Mouse (Mus musculus) heart, embryonic 11.5 days (tissue): Measurements from ENCODE around the gene Gm13289. TPM values are rescaled to one million over a fixed set of nuclear protein-coding genes. Genes with fewer than 3 reads are reported as not detected.
A peak's percentile ranks its signal among the peaks of the same experiment; 100 is the strongest.
"Not testable (repeated sequence)": the region's sequence is repeated elsewhere in the genome, so short reads cannot be mapped to it uniquely, and the experiment has no call there.

ENCODE experiments used
- ATAC-seq: fragments of 200-750 bp; cut with Nextera tagmentation; replicated peaks from 2 replicates; pipeline ENCODE4 v1.8.0; 2017; ENCODE audit warnings: moderate library complexity; ENCODE audit not compliant: insufficient number of reproducible peaks, low FRiP score, low TSS enrichment
- H3K27ac ChIP-seq: fragments of 300-500 bp; sonication (generic); 2 replicates; pipeline ENCODE4 v1.5.1; 2014; ENCODE audit warnings: mild to moderate bottlenecking, low read depth, low read length
- H3K27me3 ChIP-seq: fragments of 300-500 bp; sonication (generic); 2 replicates; pipeline ENCODE4 v1.6.1; 2014; ENCODE audit warnings: mild to moderate bottlenecking, low read length, mixed read lengths; ENCODE audit not compliant: control insufficient read depth, insufficient read depth
- H3K36me3 ChIP-seq: fragments of 300-500 bp; sonication (generic); 2 replicates; pipeline ENCODE4 v1.6.1; 2014; ENCODE audit warnings: mild to moderate bottlenecking, low read length, moderate library complexity, mixed read lengths; ENCODE audit not compliant: control insufficient read depth, insufficient read depth
- H3K4me1 ChIP-seq: fragments of 300-500 bp; sonication (generic); 2 replicates; pipeline ENCODE4 v1.6.1; 2014; ENCODE audit warnings: low read length; ENCODE audit not compliant: control insufficient read depth, insufficient read depth
- H3K4me2 ChIP-seq: fragments of 300-500 bp; sonication (generic); 2 replicates; pipeline ENCODE4 v1.6.1; 2014; ENCODE audit warnings: mild to moderate bottlenecking, moderate library complexity
- H3K4me3 ChIP-seq: fragments of 300-500 bp; sonication (generic); 2 replicates; pipeline ENCODE4 v1.5.1; 2014; ENCODE audit warnings: low read depth, low read length
- H3K9ac ChIP-seq: fragments of 300-500 bp; sonication (generic); 2 replicates; pipeline ENCODE4 v1.6.1; 2014; ENCODE audit warnings: mild to moderate bottlenecking, low read depth, low read length, moderate library complexity
- H3K9me3 ChIP-seq: fragments of 300-500 bp; sonication (generic); replicated peaks from 2 replicates; pipeline ENCODE4 v1.6.1; 2016; ENCODE audit warnings: low read length; ENCODE audit not compliant: control insufficient read depth
- WGBS: fragments of 180-500 bp; shearing (Covaris S2); extraction: QIAGEN DNeasy Blood & Tissue Kit; methylation state at CpG from one replicate; pipeline ENCODE4 v1.1.7; 2014; ENCODE audit not compliant: insufficient replicate concordance; 5-methylcytosine and 5-hydroxymethylcytosine counted together
- polyA plus RNA-seq: library from polyadenylated mRNA; unstranded; fragments of >200 nt; fragmentation: Nextera tagmentation; extraction: Ambion mirVana; gene quantifications from 2 replicates; pipeline ENCODE4 v1.2.1, GENCODE M21; 2014

The Gm13289 gene
- polyA plus RNA-seq, 1 experiment from 2014 or later: not detected

DNA sequence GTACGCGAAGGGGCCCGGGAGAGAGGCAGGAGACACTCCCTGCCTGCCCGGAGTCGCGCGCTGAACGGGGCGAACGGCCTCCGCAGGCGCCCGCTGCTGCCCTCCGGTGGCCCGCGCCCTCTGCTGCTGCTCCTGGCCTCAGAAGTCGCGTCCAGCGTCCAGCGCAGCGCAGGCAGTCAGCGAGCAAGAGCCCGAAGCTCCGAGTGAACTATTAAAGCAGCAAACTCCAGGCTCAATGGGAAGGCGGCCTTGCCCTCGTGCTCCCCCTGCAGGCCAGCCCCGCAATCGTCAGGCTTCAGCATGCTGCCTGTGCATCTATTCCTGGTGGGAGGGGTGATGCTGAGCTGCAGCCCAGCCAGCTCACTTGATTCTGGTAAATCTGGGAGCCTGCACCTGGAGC lies 20.4 kb downstream of the Gm13289 start, which contains the start of gene Gm13279:
Gm13279 (plus strand) TSS at position 301 of the 400 bp plus-strand sequence.
- H3K27ac ChIP-seq, H3K36me3 ChIP-seq, H3K4me1 ChIP-seq, H3K4me2 ChIP-seq, ATAC-seq, H3K9me3 ChIP-seq, H3K4me3 ChIP-seq, H3K9ac ChIP-seq, H3K27me3 ChIP-seq: not testable (repeated sequence)
- no CpG with 5 or more reads among the region's 28 CpGs for WGBS

DNA sequence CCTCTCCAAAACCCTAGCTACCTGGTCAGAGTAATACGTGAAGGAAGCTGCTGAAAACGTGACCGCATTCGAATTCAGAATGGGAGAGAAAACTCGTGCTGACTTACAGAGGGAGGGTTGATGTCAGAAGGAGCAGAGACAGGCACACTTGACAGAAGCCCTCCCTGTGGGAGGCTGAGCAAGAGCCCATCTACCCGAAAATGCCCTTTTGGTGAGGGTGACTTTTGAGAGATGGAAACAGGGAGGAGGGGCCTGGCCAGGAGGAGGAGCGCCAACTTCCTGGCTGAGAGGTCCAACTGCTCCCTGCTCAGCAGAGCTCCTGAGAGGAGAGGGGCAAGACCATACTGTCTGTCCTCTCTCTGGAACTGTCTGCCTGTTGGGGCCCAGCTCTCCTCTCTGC lies 22.6 kb downstream of the Gm13289 start, which contains the start of gene Gm13285:
Gm13285 (plus strand) TSS at position 301 of the 400 bp plus-strand sequence.
- H3K9me3 ChIP-seq, H3K27me3 ChIP-seq, H3K36me3 ChIP-seq, H3K9ac ChIP-seq, H3K4me3 ChIP-seq, H3K27ac ChIP-seq, H3K4me1 ChIP-seq, ATAC-seq, H3K4me2 ChIP-seq: not testable (repeated sequence)
- WGBS: 13% methylated on average over 3 of the region's 7 CpGs

DNA sequence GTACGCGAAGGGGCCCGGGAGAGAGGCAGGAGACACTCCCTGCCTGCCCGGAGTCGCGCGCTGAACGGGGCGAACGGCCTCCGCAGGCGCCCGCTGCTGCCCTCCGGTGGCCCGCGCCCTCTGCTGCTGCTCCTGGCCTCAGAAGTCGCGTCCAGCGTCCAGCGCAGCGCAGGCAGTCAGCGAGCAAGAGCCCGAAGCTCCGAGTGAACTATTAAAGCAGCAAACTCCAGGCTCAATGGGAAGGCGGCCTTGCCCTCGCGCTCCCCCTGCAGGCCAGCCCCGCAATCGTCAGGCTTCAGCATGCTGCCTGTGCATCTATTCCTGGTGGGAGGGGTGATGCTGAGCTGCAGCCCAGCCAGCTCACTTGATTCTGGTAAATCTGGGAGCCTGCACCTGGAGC lies 26.2 kb downstream of the Gm13289 start, which contains the start of gene Gm13287:
Gm13287 (plus strand) TSS at position 301 of the 400 bp plus-strand sequence.
- H3K27me3 ChIP-seq, H3K36me3 ChIP-seq, H3K27ac ChIP-seq, H3K4me1 ChIP-seq, H3K9ac ChIP-seq, ATAC-seq, H3K9me3 ChIP-seq, H3K4me3 ChIP-seq: not testable (repeated sequence)
- no CpG with 5 or more reads among the region's 29 CpGs for WGBS
- peak within 1 kb of the TSS; percentile 27; the same call in 1 of the 2 replicates for H3K4me2 ChIP-seq

DNA sequence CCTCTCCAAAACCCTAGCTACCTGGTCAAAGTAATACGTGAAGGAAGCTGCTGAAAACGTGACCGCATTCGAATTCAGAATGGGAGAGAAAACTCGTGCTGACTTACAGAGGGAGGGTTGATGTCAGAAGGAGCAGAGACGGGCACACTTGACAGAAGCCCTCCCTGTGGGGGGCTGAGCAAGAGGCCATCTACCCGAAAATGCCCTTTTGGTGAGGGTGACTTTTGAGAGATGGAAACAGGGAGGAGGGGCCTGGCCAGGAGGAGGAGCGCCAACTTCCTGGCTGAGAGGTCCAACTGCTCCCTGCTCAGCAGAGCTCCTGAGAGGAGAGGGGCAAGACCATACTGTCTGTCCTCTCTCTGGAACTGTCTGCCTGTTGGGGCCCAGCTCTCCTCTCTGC lies 28.5 kb downstream of the Gm13289 start, which contains the start of gene Gm13288:
Gm13288 (plus strand) TSS at position 301 of the 400 bp plus-strand sequence.
- H3K4me3 ChIP-seq, H3K27ac ChIP-seq, H3K9me3 ChIP-seq, H3K9ac ChIP-seq, ATAC-seq, H3K27me3 ChIP-seq, H3K36me3 ChIP-seq, H3K4me1 ChIP-seq: not testable (repeated sequence)
- no CpG with 5 or more reads among the region's 8 CpGs for WGBS
- peak within 1 kb of the TSS; percentile 32; the same call in 1 of the 2 replicates for H3K4me2 ChIP-seq

DNA sequence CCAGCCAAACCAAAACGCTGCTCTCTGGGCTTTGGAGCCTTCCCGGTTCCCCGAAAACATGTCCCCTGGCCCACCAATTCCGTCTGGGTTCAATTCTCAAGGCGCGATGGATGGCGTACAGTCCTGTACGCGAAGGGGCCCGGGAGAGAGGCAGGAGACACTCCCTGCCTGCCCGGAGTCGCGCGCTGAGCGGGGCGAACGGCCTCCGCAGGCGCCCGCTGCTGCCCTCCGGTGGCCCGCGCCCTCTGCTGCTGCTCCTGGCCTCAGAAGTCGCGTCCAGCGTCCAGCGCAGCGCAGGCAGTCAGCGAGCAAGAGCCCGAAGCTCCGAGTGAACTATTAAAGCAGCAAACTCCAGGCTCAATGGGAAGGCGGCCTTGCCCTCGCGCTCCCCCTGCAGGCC lies 29.0 kb downstream of the Gm13289 start:
- not testable (repeated sequence) for H3K4me1 ChIP-seq, H3K9me3 ChIP-seq, ATAC-seq, H3K9ac ChIP-seq, H3K36me3 ChIP-seq, H3K27me3 ChIP-seq, H3K27ac ChIP-seq, H3K4me3 ChIP-seq
- H3K4me2 ChIP-seq: peak overlapping the region; percentile 32; the same call in 1 of the 2 replicates
- 1% methylated on average over 10 of the region's 34 CpGs for WGBS

DNA sequence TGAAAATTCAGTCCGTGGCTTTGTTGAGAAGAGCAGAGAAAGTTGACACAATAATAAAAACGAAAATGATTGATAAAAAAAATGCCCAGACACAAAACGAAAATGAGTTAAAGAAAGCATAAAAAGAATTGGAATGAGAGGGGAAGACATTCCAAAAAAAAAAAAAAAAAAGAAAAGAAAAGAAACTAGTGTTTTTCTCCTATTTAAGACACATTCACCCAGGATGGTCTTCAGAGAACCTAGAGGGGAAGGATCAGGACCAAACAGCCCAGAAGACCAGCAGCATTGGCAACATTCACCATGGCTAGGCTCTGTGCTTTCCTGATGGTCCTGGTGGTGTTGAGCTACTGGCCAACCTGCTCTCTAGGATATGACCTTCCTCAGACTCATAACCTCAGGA lies 39.2 kb downstream of the Gm13289 start, which contains the start of gene Ifna7:
Ifna7 (plus strand) TSS at position 301 of the 400 bp plus-strand sequence.
- ATAC-seq: no peak
- WGBS: 52% methylated on average over 3 of the region's 3 CpGs
- Histone ChIP-seq H3K4me2 (no peak within 1 kb of the TSS), H3K27ac (no peak within 1 kb of the TSS), H3K36me3 (no peaks in the 10 kb centered on the region), H3K27me3 (no peaks in the 10 kb centered on the region), H3K4me1 (no peaks in the 10 kb centered on the region), H3K9me3 (no peaks in the 10 kb centered on the region), H3K4me3 (no peak within 1 kb of the TSS), H3K9ac (no peak within 1 kb of the TSS)

DNA sequence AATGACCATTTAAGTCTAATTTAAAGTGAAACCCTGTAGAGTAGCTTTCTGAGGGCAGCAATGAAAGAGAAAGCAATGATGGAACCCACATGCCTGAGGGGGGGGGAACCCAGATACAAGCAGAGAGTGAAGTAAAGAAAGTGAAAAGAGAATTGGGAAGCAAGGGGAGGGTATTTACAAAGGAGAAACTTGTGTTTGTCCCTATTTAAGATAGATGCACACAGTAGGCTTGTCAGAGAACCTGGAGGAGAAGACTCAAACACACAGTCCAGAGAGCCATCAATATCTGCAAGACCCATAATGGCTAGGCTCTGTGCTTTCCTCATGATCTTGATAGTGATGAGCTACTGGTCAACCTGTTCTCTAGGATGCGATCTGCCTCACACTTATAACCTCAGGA lies 42.9 kb downstream of the Gm13289 start, which contains the start of gene Ifna11:
Ifna11 (plus strand) TSS at position 301 of the 400 bp plus-strand sequence.
- H3K27me3 ChIP-seq: no peaks in the 10 kb centered on the region
- no peak for ATAC-seq
- no peaks in the 10 kb centered on the region for H3K36me3 ChIP-seq
- WGBS: 72% methylated on average over 1 of the region's 1 CpGs
- H3K4me1 ChIP-seq: no peaks in the 10 kb centered on the region
- H3K9me3 ChIP-seq: no peaks in the 10 kb centered on the region
- H3K4me3 ChIP-seq: no peak within 1 kb of the TSS
- no peak within 1 kb of the TSS for H3K4me2 ChIP-seq
- H3K9ac ChIP-seq: no peak within 1 kb of the TSS
- H3K27ac ChIP-seq: no peak within 1 kb of the TSS

DNA sequence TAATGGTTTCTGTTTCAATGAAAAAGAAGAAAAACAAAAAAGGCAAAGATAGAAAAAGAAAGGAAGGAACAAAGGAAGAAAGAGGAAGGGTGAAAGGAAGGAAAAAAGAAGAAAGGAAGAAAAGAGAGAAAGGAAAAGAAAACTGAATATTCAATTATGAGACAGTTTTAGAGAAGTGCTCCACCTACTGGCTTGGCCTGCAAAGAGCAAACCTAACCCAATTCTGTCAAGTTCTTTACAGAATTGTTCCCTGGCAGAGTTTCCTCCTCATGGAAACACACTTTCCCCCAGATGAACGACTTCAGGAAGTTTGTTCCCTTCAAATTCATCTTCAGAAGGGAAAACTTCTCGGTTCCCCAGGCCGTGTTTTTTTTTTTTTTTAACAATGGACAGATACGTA lies 46.3 kb downstream of the Gm13289 start:
- no peak overlapping the region for H3K4me3 ChIP-seq
- H3K27me3 ChIP-seq: no peaks in the 10 kb centered on the region
- no peaks in the 10 kb centered on the region for H3K4me1 ChIP-seq
- H3K9me3 ChIP-seq: no peaks in the 10 kb centered on the region
- no peak overlapping the region for H3K27ac ChIP-seq
- no peaks in the 10 kb centered on the region for H3K36me3 ChIP-seq
- ATAC-seq: no peak
- H3K4me2 ChIP-seq: no peak overlapping the region
- no peak overlapping the region for H3K9ac ChIP-seq
- 22% methylated on average over 4 of the region's 4 CpGs for WGBS
